Mouse (Mus musculus): ENCODE measurements around the gene Ndst2. TPM values are rescaled to one million over a fixed set of nuclear protein-coding genes. Genes with fewer than 3 reads are reported as not detected.

The Ndst2 gene
- total and polyA plus RNA-seq, 2 experiments from 2014 or later = 8.5 to 20.3 TPM

GRCm38 (mm10) chr14:20765642-20766258 is 31.4 kb upstream of the Ndst2 start:
- H3K4me3 ChIP-seq (ENCODE audit: low read depth, low read length) = no peak overlapping the region
- TF ChIP-seq CTCF (IDR thresholded peaks at IDR 0.05; ENCODE audit: low read depth) (peak; percentile 95), EP300 (IDR thresholded peaks at IDR 0.05; ENCODE audit: low read depth) (peak; percentile 79)
- ATAC-seq (ENCODE audit: insufficient read depth, low read depth) (peak; percentile 88), DNase-seq (ENCODE audit: low spot score) (peak; percentile 89)
- 7% methylated on average over 12 of the region's 12 CpGs for WGBS
- H3K4me1 ChIP-seq (ENCODE audit: control insufficient read depth, insufficient read depth) = peaks cover 37% of the 10 kb centered on the region
- peaks cover 64% of the 10 kb centered on the region for H3K36me3 ChIP-seq (replicated peaks; ENCODE audit: control insufficient read depth, insufficient read depth, low read length)
- H3K9ac ChIP-seq (replicated peaks; ENCODE audit: low read depth, low read length) = peak overlapping the region; percentile 50; the same call in 1 of the 2 replicates
- no peaks in the 10 kb centered on the region for H3K9me3 ChIP-seq (replicated peaks; ENCODE audit: control insufficient read depth, low read length)
- no peaks in the 10 kb centered on the region for H3K27me3 ChIP-seq (ENCODE audit: control insufficient read depth, insufficient read depth, low read length)
- 0 out of 2 replicates have a peak overlapping the region, but pooled peaks have one; percentile 0 for H3K4me2 ChIP-seq (ENCODE audit: low read depth, low read length)
- peak overlapping the region; percentile 99 for H3K27ac ChIP-seq (ENCODE audit: low read depth)

GRCm38 (mm10) chr14:20764942-20765341 is 30.6 kb upstream of the Ndst2 start:
- no peak for TF ChIP-seq EP300 (IDR thresholded peaks at IDR 0.05; ENCODE audit: low read depth)
- no peak for TF ChIP-seq CTCF (IDR thresholded peaks at IDR 0.05; ENCODE audit: low read depth)
- Histone ChIP-seq H3K36me3 (replicated peaks; ENCODE audit: control insufficient read depth, insufficient read depth, low read length) (peaks cover 64% of the 10 kb centered on the region), H3K4me3 (ENCODE audit: low read depth, low read length) (no peak overlapping the region), H3K27me3 (ENCODE audit: control insufficient read depth, insufficient read depth, low read length) (no peaks in the 10 kb centered on the region), H3K9me3 (replicated peaks; ENCODE audit: control insufficient read depth, low read length) (no peaks in the 10 kb centered on the region), H3K4me1 (ENCODE audit: control insufficient read depth, insufficient read depth) (peaks cover 37% of the 10 kb centered on the region), H3K27ac (ENCODE audit: low read depth) (peak overlapping the region; percentile 99), H3K9ac (replicated peaks; ENCODE audit: low read depth, low read length) (peak overlapping the region; percentile 50), H3K4me2 (ENCODE audit: low read depth, low read length) (0 out of 2 replicates have a peak overlapping the region, but pooled peaks have one; percentile 0)
- ATAC-seq (ENCODE audit: insufficient read depth, low read depth) = no peak
- no peak for DNase-seq (ENCODE audit: low spot score)
- 62% methylated on average over 5 of the region's 5 CpGs for WGBS

GRCm38 (mm10) chr14:20758768-20759435 is 24.5 kb upstream of the Ndst2 start:
- Histone ChIP-seq H3K36me3 (replicated peaks; ENCODE audit: control insufficient read depth, insufficient read depth, low read length) (peaks cover 99% of the 10 kb centered on the region), H3K27ac (ENCODE audit: low read depth) (peak overlapping the region; percentile 78)

GRCm38 (mm10) chr14:20757370-20757907 is 23.1 kb upstream of the Ndst2 start:
- DNase-seq (ENCODE audit: low spot score) (no peak), ATAC-seq (ENCODE audit: insufficient read depth, low read depth) (peak; percentile 37)
- 74% methylated on average over 22 of the region's 22 CpGs for WGBS
- Histone ChIP-seq H3K4me2 (ENCODE audit: low read depth, low read length) (no peak overlapping the region), H3K4me1 (ENCODE audit: control insufficient read depth, insufficient read depth) (peaks cover 10% of the 10 kb centered on the region; the same call in 1 of the 2 replicates), H3K27ac (ENCODE audit: low read depth) (peak overlapping the region; percentile 78), H3K36me3 (replicated peaks; ENCODE audit: control insufficient read depth, insufficient read depth, low read length) (peaks cover 98% of the 10 kb centered on the region), H3K4me3 (ENCODE audit: low read depth, low read length) (no peak overlapping the region), H3K9me3 (replicated peaks; ENCODE audit: control insufficient read depth, low read length) (no peaks in the 10 kb centered on the region), H3K27me3 (ENCODE audit: control insufficient read depth, insufficient read depth, low read length) (no peaks in the 10 kb centered on the region), H3K9ac (replicated peaks; ENCODE audit: low read depth, low read length) (no peak overlapping the region)
- no peak for TF ChIP-seq CTCF (IDR thresholded peaks at IDR 0.05; ENCODE audit: low read depth)
- no peak for TF ChIP-seq EP300 (IDR thresholded peaks at IDR 0.05; ENCODE audit: low read depth)

More at GRCm38 (mm10) chr14:20758768-20759435, 24.5 kb upstream of the Ndst2 start:
- 50% methylated on average over 8 of the region's 8 CpGs for WGBS
- Histone ChIP-seq H3K9ac (replicated peaks; ENCODE audit: low read depth, low read length) (no peak overlapping the region), H3K27me3 (ENCODE audit: control insufficient read depth, insufficient read depth, low read length) (no peaks in the 10 kb centered on the region), H3K4me2 (ENCODE audit: low read depth, low read length) (no peak overlapping the region), H3K4me1 (ENCODE audit: control insufficient read depth, insufficient read depth) (peaks cover 10% of the 10 kb centered on the region; the same call in 1 of the 2 replicates), H3K9me3 (replicated peaks; ENCODE audit: control insufficient read depth, low read length) (no peaks in the 10 kb centered on the region), H3K4me3 (ENCODE audit: low read depth, low read length) (no peak overlapping the region)
- ATAC-seq (ENCODE audit: insufficient read depth, low read depth) (peak; percentile 75), DNase-seq (ENCODE audit: low spot score) (no peak)
- TF ChIP-seq CTCF (IDR thresholded peaks at IDR 0.05; ENCODE audit: low read depth) = peak; percentile 35
- no peak for TF ChIP-seq EP300 (IDR thresholded peaks at IDR 0.05; ENCODE audit: low read depth)

GRCm38 (mm10) chr14:20753792-20754191 is 19.4 kb upstream of the Ndst2 start:
- no peak for DNase-seq (ENCODE audit: low spot score)
- Histone ChIP-seq H3K4me1 (ENCODE audit: control insufficient read depth, insufficient read depth) (peaks cover 15% of the 10 kb centered on the region), H3K36me3 (replicated peaks; ENCODE audit: control insufficient read depth, insufficient read depth, low read length) (peaks cover 67% of the 10 kb centered on the region), H3K9me3 (replicated peaks; ENCODE audit: control insufficient read depth, low read length) (no peaks in the 10 kb centered on the region), H3K9ac (replicated peaks; ENCODE audit: low read depth, low read length) (no peak overlapping the region), H3K4me2 (ENCODE audit: low read depth, low read length) (no peak overlapping the region), H3K4me3 (ENCODE audit: low read depth, low read length) (no peak overlapping the region), H3K27ac (ENCODE audit: low read depth) (no peak overlapping the region), H3K27me3 (ENCODE audit: control insufficient read depth, insufficient read depth, low read length) (no peaks in the 10 kb centered on the region)
- 73% methylated on average over 3 of the region's 3 CpGs for WGBS
- ATAC-seq (ENCODE audit: insufficient read depth, low read depth) = no peak
- TF ChIP-seq CTCF (IDR thresholded peaks at IDR 0.05; ENCODE audit: low read depth) = no peak
- no peak for TF ChIP-seq EP300 (IDR thresholded peaks at IDR 0.05; ENCODE audit: low read depth)
